Mouse (Mus musculus) megakaryocyte-erythroid progenitor cell, adult 5-6 weeks (primary cell): ENCODE measurements around the gene Apmap. TPM values are rescaled to one million over a fixed set of nuclear protein-coding genes. Genes with fewer than 3 reads are reported as not detected.
A peak's percentile ranks its signal among the peaks of the same experiment; 100 is the strongest.
"Not testable (repeated sequence)": the region's sequence is repeated elsewhere in the genome, so short reads cannot be mapped to it uniquely, and the experiment has no call there.

Experiments used
- ATAC-seq: replicated peaks from 2 replicates; pipeline ENCODE4 v1.8.0; 2016; ENCODE audit warnings: mild to moderate bottlenecking, inconsistent platforms; ENCODE audit not compliant: severe bottlenecking, poor library complexity, low FRiP score, low TSS enrichment
- total RNA-seq, 2 experiments: library from RNA; stranded (forward) in 1 of 2; stranded (reverse) in 1 of 2; fragments of 200-1000, 215-1000 nt in 1 of 2; fragments of >200 nt in 1 of 2; fragmentation: Nextera tagmentation in 1 of 2; gene quantifications; 2 replicates each; pipeline ENCODE4 v1.2.3; 2014 to 2017

Apmap gene
- total RNA-seq, 2 experiments from 2014 or later: 10.7 to 43.1 TPM

- no peak for ATAC-seq
Observed at GRCm38 (mm10) chr2:150624926-150625325, 16.6 kb upstream of the Apmap start.

GRCm38 (mm10) chr2:150623957-150624356 lies 15.6 kb upstream of the Apmap start:
- no peak for ATAC-seq

- no peak for ATAC-seq
Observed at GRCm38 (mm10) chr2:150621698-150622097, 13.3 kb upstream of the Apmap start.

DNA sequence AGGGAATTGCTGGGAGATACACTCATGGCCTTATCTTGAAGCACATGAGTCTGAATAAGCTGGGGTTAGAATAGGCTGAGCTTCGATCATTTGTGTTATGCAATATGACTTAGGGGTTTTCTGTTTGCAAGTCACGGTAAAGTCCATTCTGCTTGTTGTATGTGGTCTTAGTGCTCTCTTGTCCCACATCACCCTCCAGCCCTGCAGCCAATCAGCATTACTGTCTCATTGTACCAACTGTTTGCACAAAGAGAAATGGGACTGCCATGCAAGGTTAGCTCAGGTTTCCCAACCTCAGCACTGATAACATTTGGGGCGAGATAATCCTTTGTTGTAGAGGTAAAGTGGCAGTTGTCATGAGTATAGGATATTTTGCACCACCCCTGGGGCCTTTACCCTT lies 1.7 kb upstream of the Apmap start:
- peak; percentile 14; the same call in 1 of the 2 replicates for ATAC-seq

DNA sequence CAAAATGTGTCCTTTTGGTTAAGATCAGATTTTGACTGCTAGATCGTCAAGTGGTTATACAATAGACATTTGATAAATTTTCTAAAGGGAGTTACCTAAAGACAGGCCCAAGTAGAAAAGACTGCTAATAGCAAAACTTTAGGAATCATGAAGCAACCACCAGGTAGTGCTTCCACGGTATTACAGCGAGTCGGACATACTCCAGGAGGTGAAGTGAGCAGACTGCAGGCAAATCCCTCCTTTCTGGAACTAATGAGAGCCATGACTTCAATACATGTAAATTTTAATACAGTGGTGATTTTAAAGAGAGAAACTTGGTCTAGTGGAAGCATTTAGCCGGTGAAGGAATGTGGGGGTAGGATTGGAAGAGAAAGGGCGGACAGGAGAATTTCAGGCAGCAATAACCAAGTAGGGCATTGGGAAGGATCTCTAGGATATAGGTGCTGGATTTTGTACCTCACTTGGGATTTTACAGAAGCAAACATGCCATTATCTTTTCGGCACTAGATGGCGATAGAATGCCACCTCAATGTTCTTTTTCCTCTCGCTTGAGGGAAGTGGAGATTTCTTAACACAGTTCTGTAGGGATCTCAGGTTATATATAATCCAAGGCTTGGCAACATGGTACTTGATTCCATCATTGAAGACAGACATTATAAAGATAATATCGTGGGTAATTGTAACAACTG lies 649 bp upstream of the Apmap start:
- peak; percentile 56 for ATAC-seq

DNA sequence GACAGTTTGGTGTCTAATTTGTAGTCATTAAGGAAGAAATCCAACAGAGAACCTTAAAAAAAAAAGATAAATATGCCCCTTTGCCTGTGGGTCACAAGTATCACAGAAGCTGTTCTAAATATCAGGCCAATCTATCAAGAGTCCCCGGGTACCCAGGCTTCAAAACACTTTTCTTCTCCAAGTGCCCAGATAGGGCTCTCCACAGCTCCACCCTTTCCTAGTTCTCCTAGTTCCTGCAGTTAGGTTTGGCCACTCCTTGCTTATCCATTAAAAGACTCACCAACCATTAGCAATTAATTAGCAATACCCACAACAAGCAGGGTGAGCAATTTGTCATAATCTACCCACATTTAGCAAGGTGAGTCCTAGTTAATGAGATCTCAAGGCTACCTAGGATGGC lies 1.3 kb downstream of the Apmap start:
- no peak for ATAC-seq

GRCm38 (mm10) chr2:150604802-150605201 lies 3.6 kb downstream of the Apmap start:
- no peak for ATAC-seq

DNA sequence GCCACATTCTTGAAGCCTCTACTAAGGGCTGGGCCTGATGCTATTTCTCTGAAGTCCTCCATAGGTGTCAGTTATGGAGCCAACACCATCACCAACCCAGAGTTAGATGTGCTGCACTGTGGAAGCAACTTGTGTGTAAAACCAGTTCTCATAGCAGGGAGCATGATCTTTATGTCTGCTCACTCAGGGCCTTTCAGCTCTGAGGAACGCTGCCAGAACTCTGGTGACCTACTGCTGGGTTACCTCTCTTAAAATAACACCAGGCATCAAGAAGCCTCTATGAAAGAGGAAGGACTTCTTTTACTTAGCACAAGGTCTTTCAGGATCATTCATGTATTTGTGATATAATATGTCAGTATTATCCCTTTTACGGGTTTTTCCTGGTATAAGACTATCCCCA lies 6.2 kb downstream of the Apmap start:
- no peak for ATAC-seq

DNA sequence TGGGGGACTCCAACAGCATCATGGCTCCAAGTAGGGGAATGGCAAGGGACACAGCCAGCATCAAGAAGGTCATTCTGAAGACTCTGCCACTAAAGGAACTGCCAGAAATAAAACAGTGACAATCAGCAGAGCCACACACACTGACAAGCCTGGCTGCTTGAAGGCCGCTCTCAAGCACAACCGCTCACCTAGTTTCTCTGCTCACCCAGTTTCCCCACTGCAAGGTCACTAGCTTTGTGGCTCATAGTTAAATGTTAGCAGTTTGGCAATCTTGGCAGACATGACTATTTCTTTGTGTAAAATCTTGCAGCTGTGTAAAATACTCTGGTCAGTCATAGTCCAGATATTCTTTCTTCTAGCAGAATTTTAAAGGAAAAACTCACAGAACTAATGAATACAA lies 8.1 kb downstream of the Apmap start:
- ATAC-seq: no peak

DNA sequence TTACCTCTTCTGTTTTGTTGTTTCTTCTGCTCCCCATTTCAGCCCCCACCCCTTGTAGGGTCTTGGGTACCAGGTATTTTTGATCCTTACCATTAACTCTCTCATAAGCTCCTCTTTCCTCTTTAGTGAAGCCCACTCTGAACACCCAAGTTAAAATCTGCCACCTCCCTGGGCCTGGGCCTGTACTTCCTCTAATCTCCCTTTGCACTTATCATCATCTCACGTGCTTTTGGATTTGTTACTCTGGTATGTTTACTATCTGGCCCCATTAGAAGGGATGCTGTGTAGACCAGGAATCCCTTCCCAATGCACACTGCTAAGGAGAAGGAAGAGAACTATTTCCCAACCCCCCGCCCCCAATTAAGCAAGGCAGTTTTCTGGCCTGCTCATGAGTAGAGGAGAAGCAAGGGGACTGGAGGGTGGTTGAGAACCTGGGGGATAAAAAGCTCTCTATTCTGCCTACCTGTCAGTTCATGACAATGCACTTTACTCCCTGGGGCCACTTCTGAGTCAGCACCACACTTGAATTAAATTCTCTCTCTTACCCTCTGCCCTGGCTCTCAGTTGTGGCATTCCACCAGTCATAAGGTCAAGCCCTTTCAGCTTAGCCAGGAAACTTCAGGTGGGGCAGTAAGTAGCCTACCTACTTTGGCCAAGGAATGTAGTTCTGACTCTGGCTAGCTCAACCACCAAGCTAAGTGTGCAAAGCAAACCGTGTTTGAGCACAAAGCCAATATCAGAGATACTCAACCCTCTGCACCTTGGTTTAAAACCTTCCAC lies 12.8 kb downstream of the Apmap start:
- no peak for ATAC-seq

DNA sequence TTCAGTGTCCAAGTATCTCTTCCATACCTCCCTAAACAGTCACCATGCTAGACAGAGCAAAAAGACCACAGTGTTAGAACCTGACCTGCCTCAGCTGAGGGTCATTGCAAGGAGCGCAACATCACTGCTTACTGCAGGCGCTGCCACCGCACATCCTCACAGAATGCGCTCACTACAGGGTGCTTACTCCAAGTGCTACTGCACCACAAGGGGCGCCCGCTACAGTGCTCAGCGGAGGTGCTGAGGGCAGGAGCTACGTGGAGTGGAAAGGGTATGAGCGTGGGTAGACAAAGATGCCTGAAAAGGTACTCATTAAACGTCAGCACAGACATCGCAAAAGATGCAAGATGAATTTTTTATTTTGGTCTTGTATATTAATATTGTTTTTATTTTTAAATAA lies 19.3 kb downstream of the Apmap start:
- ATAC-seq: no peak

- no peak for ATAC-seq
Observed at GRCm38 (mm10) chr2:150579628-150580027, 28.7 kb downstream of the Apmap start.

- ATAC-seq: no peak
Observed at GRCm38 (mm10) chr2:150578603-150579002, 29.8 kb downstream of the Apmap start.

- ATAC-seq: no peak
Observed at GRCm38 (mm10) chr2:150576256-150576655, 32.1 kb downstream of the Apmap start.

DNA sequence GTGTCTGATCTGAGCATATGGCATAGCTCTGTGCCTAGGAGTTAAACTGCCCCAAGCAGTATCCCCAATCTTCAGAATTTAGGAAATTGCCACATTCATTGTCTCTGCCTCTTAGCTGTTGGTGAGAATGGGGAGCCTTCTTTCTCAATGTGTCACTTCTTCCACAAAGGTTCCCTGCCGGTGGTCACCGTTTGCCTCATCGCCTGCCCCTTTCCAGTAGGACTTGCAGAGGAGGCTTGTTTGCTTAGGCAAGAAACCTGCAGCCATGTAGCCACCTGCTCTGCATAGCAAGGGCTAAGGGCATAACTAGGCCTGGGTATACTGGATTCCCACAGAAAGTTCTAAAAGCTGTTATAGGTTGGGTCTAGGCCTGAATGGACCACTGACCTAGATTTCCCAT lies 35.9 kb downstream of the Apmap start:
- no peak for ATAC-seq

GRCm38 (mm10) chr2:150570761-150571160 lies 37.6 kb downstream of the Apmap start:
- peak; percentile 6; the same call in 1 of the 2 replicates for ATAC-seq

DNA sequence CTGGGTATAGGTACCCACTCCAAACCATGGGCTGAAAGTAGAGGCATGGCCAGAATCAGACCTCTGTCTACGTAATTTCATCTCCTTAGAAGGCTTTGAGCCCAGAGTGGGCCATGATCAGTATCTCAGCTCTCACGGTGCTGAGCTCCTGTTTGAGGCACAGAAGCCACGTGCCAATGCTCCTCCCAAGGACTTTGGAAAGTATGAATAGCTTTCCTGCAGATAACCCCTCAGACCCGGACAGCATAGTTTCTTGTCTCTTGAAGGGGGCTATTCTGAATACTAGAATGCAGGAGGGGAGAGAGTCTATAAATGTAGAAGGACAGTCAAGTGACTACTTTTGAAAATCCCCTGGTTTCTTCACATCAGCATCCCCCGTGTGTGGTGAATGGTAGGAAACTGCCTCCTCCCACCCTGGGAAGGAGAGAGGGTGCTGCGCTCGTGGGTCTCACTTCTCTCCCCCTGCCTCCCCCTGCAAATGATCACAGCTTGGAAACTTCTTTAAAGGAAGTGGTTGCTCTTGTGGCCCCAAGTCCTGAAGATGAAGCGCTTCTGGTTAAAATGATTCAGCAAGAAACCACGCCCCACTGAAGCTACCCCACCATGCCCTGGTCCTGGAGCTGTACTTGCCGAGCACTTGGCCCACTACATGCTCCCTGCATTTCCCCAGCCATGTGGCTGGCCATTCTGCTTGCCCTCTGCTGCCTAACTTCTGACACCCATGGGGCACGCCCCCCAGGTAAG lies 38.3 kb downstream of the Apmap start, which contains the start of gene Cst7:
Gene Cst7 (plus strand): TSS at position 569 of the 744 bp plus-strand sequence.
- peak; percentile 61 for ATAC-seq

DNA sequence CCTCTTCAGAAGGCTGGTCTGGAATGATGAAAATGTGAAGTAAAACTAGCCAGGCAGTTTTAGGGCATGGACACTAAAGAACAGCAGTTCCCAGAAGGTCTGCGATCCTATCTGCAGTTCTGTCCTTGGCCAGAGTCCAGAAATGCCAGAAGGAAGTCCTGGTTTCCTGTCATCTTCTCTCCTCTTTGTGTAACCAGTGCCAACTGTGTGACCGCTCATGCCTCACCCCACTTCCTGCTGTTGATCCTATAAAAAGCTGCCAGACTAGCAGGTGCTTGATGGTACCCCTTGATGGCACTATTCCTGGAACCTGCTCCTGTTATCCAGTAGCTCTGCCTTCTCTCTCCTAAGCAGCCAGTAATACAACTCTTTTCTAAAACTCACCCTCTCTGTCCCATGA lies 41.3 kb downstream of the Apmap start:
- ATAC-seq: no peak

DNA sequence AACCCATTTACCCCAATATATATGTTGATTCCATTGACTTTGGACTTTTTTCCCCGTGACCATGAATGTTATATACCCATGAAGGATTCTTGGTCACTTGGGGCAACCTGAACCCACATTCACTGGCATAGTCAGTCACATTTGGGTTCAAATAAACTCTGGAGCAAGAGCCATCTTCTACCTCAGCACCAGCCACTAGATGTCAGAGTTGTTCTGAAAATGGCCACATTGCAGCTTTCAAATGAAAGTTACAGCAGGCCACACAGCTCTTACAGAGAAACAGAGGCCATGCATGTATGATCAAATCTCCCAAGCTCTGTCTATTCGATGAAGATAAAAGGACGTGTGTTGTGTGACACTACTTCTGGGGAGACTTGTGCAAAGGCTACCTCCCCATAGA lies 49.8 kb downstream of the Apmap start:
- ATAC-seq: peak; percentile 91

DNA sequence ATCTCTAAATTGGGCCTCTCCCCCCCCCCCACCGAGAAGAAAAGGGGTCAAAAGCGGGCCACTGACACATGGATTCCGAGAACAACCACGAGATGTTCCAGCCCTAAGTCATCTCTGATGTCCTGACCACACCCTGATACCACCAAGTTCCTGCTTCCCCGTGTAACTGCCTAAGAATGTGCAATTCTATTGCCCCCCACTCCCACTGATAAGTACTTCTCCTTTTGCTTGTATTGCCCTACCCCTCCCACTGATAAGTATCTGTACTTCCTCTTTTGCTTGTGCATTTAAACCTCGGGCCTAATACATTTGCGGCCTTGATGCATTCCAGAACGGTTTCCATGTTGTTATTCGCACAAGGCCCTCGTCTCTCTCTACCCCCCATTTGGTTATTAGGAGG lies 58.8 kb downstream of the Apmap start:
- ATAC-seq: not testable (repeated sequence)
